In genomic region chr6:41864038-41864437, GRCm38 (mm10) we compare ENCODE assay signal across 13 mouse cellular contexts. TPM values are rescaled to one million over a fixed set of nuclear protein-coding genes. Genes with fewer than 3 reads are reported as not detected.
"Had no signal": no experiment of that assay in that cellular context is flagged by ENCODE, and none has a peak within 500 bp of the region (broad histone marks: within the 10 kb centered on the region; RNA-seq: fewer than 3 reads in every experiment).

No protein-coding gene starts in this region.

- DNase-seq: retina, postnatal 1 day; right cerebral cortex, adult 18-20 months; right cerebral cortex, postnatal 14 days; right cerebral cortex, postnatal 25 days; right cerebral cortex, postnatal 4 days; spleen, adult 18-20 months; thymus, adult 18-20 months; thymus, adult 2 months; thymus, postnatal 14 days; thymus, postnatal 25 days; thymus, postnatal 36 days; thymus, postnatal 4 days had no signal

RNA-seq across cellular contexts. Expression of gene Sval2, which starts 11.2 kb away (rescaled TPM):
- total RNA-seq: neutrophil, adult 5-6 weeks had no signal

RNA-seq across cellular contexts. Expression of gene Pip, which starts 16.7 kb away (rescaled TPM):
- total RNA-seq: neutrophil, adult 5-6 weeks had no signal
